In the genomic region with DNA sequence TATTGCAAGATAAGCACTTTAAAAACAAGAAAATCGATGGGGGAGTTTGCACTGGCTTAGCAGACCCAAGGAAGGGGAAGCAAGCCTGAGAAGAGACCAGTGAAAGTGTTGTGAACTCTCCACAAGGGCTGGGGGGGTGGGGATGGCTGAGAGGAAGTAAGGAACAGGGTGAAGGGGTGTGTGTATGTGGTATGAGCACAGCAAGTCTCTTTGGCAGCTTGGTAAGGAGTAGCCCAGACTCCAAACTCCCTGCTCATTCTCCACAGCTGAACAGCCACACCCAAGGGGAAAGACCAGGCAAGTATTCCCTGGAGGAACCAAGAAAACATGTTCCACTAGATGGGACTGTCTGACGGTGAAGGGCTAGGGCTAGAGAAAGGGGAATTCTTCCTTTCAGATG, we compare ENCODE assay signal across 18 mouse cellular contexts.
DNase-seq lines count a peak whose midpoint lies in the region; ATAC-seq and TF ChIP-seq lines count a peak whose summit lies in the region.
"Had no signal": no experiment of that assay in that cellular context is flagged by ENCODE, and none has a peak within 500 bp of the region (broad histone marks: within the 10 kb centered on the region; RNA-seq: fewer than 3 reads in every experiment).

No protein-coding gene starts in this region.

- H3K36me3 ChIP-seq in embryonic facial prominence, embryonic 14.5 days (ENCODE audit: control insufficient read depth, insufficient read depth, low read length) = no peaks in the 10 kb centered on the region
- H3K36me3 ChIP-seq in embryonic facial prominence, embryonic 10.5 days (replicated peaks) = no peaks in the 10 kb centered on the region
- H3K36me3 ChIP-seq in liver, embryonic 15.5 days (replicated peaks) = no peaks in the 10 kb centered on the region
- H3K36me3 ChIP-seq in liver, postnatal 0 days (replicated peaks; ENCODE audit: insufficient read depth, low read length) = no peaks in the 10 kb centered on the region
- no peaks in the 10 kb centered on the region for H3K36me3 ChIP-seq in hindbrain, embryonic 11.5 days (ENCODE audit: control insufficient read depth, insufficient read depth, low read length)
- H3K36me3 ChIP-seq: heart, embryonic 12.5 days; hindbrain, embryonic 10.5 days had no signal

- 17% methylated on average over 2 of the region's 2 CpGs for WGBS in embryonic facial prominence, embryonic 14.5 days
- 42% methylated on average over 2 of the region's 2 CpGs for WGBS in embryonic facial prominence, embryonic 10.5 days
- WGBS in liver, embryonic 15.5 days (ENCODE audit: insufficient replicate concordance) = 13% methylated on average over 2 of the region's 2 CpGs
- 13% methylated on average over 2 of the region's 2 CpGs for WGBS in liver, postnatal 0 days (ENCODE audit: insufficient replicate concordance)
- WGBS in hindbrain, embryonic 11.5 days = 37% methylated on average over 2 of the region's 2 CpGs

- H3K9me3 ChIP-seq in embryonic facial prominence, embryonic 14.5 days (ENCODE audit: control insufficient read depth, low read length) = no peaks in the 10 kb centered on the region
- H3K9me3 ChIP-seq in embryonic facial prominence, embryonic 10.5 days = no peaks in the 10 kb centered on the region
- H3K9me3 ChIP-seq in liver, embryonic 15.5 days (replicated peaks) = no peaks in the 10 kb centered on the region
- no peaks in the 10 kb centered on the region for H3K9me3 ChIP-seq in liver, postnatal 0 days (ENCODE audit: low read length)
- no peaks in the 10 kb centered on the region for H3K9me3 ChIP-seq in hindbrain, embryonic 11.5 days (ENCODE audit: control insufficient read depth, low read length)
- H3K9me3 ChIP-seq: heart, embryonic 12.5 days; hindbrain, embryonic 10.5 days had no signal

- H3K27ac ChIP-seq in embryonic facial prominence, embryonic 14.5 days (replicated peaks; ENCODE audit: low read depth, low read length) = no peak overlapping the region
- no peak overlapping the region for H3K27ac ChIP-seq in embryonic facial prominence, embryonic 10.5 days (replicated peaks)
- no peak overlapping the region for H3K27ac ChIP-seq in liver, embryonic 15.5 days (replicated peaks)
- H3K27ac ChIP-seq in liver, postnatal 0 days (ENCODE audit: low read depth) = no peak overlapping the region
- H3K27ac ChIP-seq in bone marrow macrophage, adult 2 months (ENCODE audit: insufficient read depth, low read depth, low read length) = 0 out of 2 replicates have a peak overlapping the region, but pooled peaks have one; percentile 7
- no peak overlapping the region for H3K27ac ChIP-seq in hindbrain, embryonic 11.5 days (ENCODE audit: low read depth, low read length)
- H3K27ac ChIP-seq: liver, embryonic 14.5 days had no signal

- H3K4me1 ChIP-seq in embryonic facial prominence, embryonic 14.5 days (ENCODE audit: control insufficient read depth, insufficient read depth, low read length) = no peaks in the 10 kb centered on the region
- H3K4me1 ChIP-seq in embryonic facial prominence, embryonic 10.5 days = peaks cover 23% of the 10 kb centered on the region
- no peaks in the 10 kb centered on the region for H3K4me1 ChIP-seq in liver, embryonic 15.5 days (replicated peaks)
- H3K4me1 ChIP-seq in liver, postnatal 0 days (ENCODE audit: insufficient read depth) = no peaks in the 10 kb centered on the region
- H3K4me1 ChIP-seq in bone marrow macrophage, adult 2 months (ENCODE audit: control insufficient read depth, insufficient read depth, low read length) = peaks cover 11% of the 10 kb centered on the region
- H3K4me1 ChIP-seq in hindbrain, embryonic 11.5 days (replicated peaks; ENCODE audit: control insufficient read depth, insufficient read depth, low read length) = 0 out of 2 replicates have a peak, but pooled peaks cover 1% of the 10 kb centered on the region

- H3K4me3 ChIP-seq in embryonic facial prominence, embryonic 14.5 days (ENCODE audit: low read depth, low read length) = no peak overlapping the region
- H3K4me3 ChIP-seq in embryonic facial prominence, embryonic 10.5 days = no peak overlapping the region
- no peak overlapping the region for H3K4me3 ChIP-seq in liver, embryonic 15.5 days (replicated peaks)
- H3K4me3 ChIP-seq in liver, postnatal 0 days (ENCODE audit: low read depth, low read length) = no peak overlapping the region
- no peak overlapping the region for H3K4me3 ChIP-seq in bone marrow macrophage, adult 2 months (ENCODE audit: insufficient read depth, low read length)
- H3K4me3 ChIP-seq in hindbrain, embryonic 11.5 days (ENCODE audit: low read depth, low read length) = no peak overlapping the region
- H3K4me3 ChIP-seq: heart, embryonic 12.5 days; hindbrain, embryonic 10.5 days had no signal

- no peak for TF ChIP-seq POLR2A in bone marrow macrophage, adult 2 months (IDR thresholded peaks at IDR 0.05; ENCODE audit: borderline replicate concordance, low read depth, low read length)

- H3K4me2 ChIP-seq in embryonic facial prominence, embryonic 14.5 days (ENCODE audit: low read depth, low read length) = no peak overlapping the region
- no peak overlapping the region for H3K4me2 ChIP-seq in liver, embryonic 15.5 days
- no peak overlapping the region for H3K4me2 ChIP-seq in liver, postnatal 0 days (ENCODE audit: low read depth, low read length)
- H3K4me2 ChIP-seq in hindbrain, embryonic 11.5 days (replicated peaks; ENCODE audit: low read depth, low read length) = no peak overlapping the region
- H3K4me2 ChIP-seq: heart, embryonic 12.5 days had no signal

- H3K9ac ChIP-seq in embryonic facial prominence, embryonic 14.5 days (ENCODE audit: low read depth, low read length) = no peak overlapping the region
- H3K9ac ChIP-seq in liver, embryonic 15.5 days = no peak overlapping the region
- H3K9ac ChIP-seq in liver, postnatal 0 days (replicated peaks) = no peak overlapping the region
- H3K9ac ChIP-seq in hindbrain, embryonic 11.5 days (ENCODE audit: low read depth, low read length) = no peak overlapping the region
- H3K9ac ChIP-seq: forebrain, postnatal 0 days; heart, embryonic 12.5 days; liver, embryonic 14.5 days had no signal

- ATAC-seq in embryonic facial prominence, embryonic 14.5 days (ENCODE audit: low read depth) = no peak
- ATAC-seq in liver, embryonic 15.5 days (ENCODE audit: insufficient read depth) = peak; percentile 25; the same call in 1 of the 2 replicates
- no peak for ATAC-seq in liver, postnatal 0 days
- ATAC-seq in hindbrain, embryonic 11.5 days (ENCODE audit: low FRiP score) = no peak
- ATAC-seq: forebrain, postnatal 0 days; midbrain, embryonic 16.5 days had no signal

- DNase-seq in embryonic facial prominence, embryonic 14.5 days (ENCODE audit: low spot score) = peak; percentile 12
- no peak for DNase-seq in embryonic facial prominence, embryonic 10.5 days (ENCODE audit: low spot score)
- no peak for DNase-seq in liver, postnatal 0 days
- peak; percentile 1 for DNase-seq in skeletal muscle tissue, adult 2 months (ENCODE audit: low read depth, low spot score)
- no peak for DNase-seq in hindbrain, embryonic 11.5 days (ENCODE audit: low spot score)
- DNase-seq in embryo, embryonic 10 days (ENCODE audit: low spot score) = no peak
- DNase-seq: adrenal gland, adult 2 months; cerebellum, adult 18-20 months; embryo, embryonic 11 days; forebrain, postnatal 0 days; kidney, postnatal 14 days; lung, postnatal 36 days had no signal

- no peak for TF ChIP-seq EP300 in liver, postnatal 0 days (IDR thresholded peaks at IDR 0.05; ENCODE audit: low read depth)

- TF ChIP-seq CTCF in liver, postnatal 0 days (IDR thresholded peaks at IDR 0.05; ENCODE audit: low read depth) = no peak
- no peak for TF ChIP-seq CTCF in bone marrow macrophage, adult 2 months (IDR thresholded peaks at IDR 0.05; ENCODE audit: low read depth, low read length)

- H3K27me3 ChIP-seq in embryonic facial prominence, embryonic 14.5 days (replicated peaks; ENCODE audit: control insufficient read depth, insufficient read depth, low read length) = no peaks in the 10 kb centered on the region
- no peaks in the 10 kb centered on the region for H3K27me3 ChIP-seq in embryonic facial prominence, embryonic 10.5 days (replicated peaks; ENCODE audit: low read depth, poor library complexity, severe bottlenecking)
- no peaks in the 10 kb centered on the region for H3K27me3 ChIP-seq in liver, embryonic 15.5 days
- no peaks in the 10 kb centered on the region for H3K27me3 ChIP-seq in liver, postnatal 0 days (ENCODE audit: insufficient read depth, low read length)
- no peaks in the 10 kb centered on the region for H3K27me3 ChIP-seq in hindbrain, embryonic 11.5 days (ENCODE audit: control insufficient read depth, insufficient read depth, low read length)
- H3K27me3 ChIP-seq: heart, embryonic 12.5 days had no signal

Comparison
In these comparisons a context has a peak if more than half of its experiments do, and no peak if none do; other contexts are left out.
1. DNase-seq: peak in embryonic facial prominence, embryonic 14.5 days (single experiment) and skeletal muscle tissue, adult 2 months (single experiment); none in embryonic facial prominence, embryonic 10.5 days (single experiment), liver, postnatal 0 days (single experiment), hindbrain, embryonic 11.5 days (single experiment) and embryo, embryonic 10 days (single experiment).